Mouse (Mus musculus): ENCODE data around the gene Ttc21a.

The Ttc21a gene

GRCm38 (mm10) chr9:119937005-119937773, at the start of gene Ttc21a, which contains the start of gene Gorasp1:
Gene Ttc21a (plus strand): TSS chr9:119937606.
Gene Gorasp1 (minus strand): TSS chr9:119937565.
- peak; percentile 80 for DNase-seq (ENCODE audit: low spot score)

- DNase-seq (ENCODE audit: low spot score) = no peak
These were observed 48.6 kb upstream of the Ttc21a start for GRCm38 (mm10) chr9:119888843-119889246.

DNA sequence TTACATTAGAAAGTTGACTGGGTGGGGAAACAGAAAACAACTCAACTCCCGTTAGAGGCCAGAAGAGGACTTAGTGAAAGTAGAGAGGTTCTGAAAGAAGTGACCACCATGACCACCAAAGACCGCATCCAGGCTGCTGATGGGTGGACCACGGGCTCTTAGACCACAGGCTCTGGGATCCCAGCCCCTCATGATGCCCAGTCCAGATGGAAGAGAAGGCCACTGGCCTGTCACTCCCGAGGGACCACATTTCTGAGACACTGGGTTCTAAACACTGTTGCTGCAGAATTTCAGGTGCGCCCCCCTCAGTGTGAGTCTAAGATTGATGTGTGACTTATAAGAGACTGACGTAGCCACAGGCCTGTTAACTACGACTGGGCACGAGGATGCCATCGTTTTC, 48.0 kb upstream of the Ttc21a start:
- DNase-seq (ENCODE audit: low spot score) = no peak

DNA sequence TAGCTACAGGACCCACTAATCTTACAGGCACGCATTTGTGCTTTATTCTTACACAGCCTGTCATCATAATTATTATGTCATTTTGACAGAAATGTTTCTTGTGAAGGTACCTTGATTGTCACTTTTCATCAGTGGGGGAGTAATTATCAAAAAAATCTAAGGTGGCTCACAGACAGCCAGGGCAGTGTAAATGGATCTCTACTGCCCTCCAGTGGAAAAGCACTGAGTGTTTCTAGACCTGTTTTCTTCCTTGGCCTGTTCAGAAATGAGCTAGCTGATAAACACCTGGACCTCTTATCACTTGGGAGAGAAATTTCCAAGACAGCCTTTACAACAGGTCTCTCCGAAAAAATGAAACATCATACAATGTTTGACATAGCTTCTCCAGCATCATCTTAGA, 46.7 kb upstream of the Ttc21a start:
- no peak for DNase-seq (ENCODE audit: low spot score)

DNA sequence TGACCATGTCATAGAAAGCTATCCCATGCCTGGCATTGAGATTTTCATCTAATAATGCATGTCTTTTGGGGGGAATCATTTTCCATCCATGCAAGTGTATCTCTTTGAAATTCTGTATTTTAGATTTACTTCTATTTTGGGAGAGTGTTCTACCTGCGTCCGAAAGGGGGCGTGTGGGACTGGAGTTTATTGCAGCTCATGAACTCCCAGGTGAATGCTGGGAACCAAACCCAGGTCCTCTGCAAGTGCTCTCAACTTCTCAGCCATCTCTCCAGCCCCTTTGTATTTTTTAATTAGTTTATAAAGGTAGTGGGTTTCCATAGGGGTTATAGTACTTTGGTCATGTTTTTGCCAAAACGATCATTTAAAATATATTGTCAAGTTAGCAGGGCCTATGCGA, 43.5 kb upstream of the Ttc21a start:
- DNase-seq (ENCODE audit: low spot score) = no peak

DNA sequence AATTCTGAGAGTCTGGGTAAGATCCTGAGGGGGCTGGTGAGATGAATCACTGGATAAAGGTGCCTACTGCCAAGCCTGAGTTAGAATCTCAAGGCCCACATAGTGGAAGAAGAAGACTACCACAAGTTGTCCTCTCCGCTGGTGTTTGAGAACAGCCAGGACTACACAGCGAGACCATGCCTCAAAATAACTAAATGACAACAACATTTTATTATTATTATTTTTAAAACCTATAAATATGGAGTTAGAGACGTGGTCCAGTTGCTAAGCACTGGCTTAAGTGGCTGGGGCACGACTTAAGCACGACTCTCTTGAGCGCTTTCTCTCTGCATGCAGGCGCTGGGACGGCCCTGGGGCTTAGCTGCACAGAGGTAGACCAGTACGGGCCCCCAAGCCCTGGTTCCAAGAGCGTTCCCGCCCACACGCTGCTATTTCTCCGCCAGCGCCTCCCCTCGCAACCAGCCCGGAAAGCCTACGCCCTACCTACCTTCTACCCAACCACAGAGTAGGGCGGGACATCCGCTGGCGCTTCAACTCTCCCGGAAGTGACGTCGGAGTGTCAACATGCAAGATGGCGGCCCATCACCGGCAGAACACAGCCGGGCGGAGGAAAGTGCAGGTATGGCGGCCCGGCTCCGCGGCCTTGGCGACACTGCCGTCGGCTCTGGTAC, 42.9 kb upstream of the Ttc21a start, which contains the start of gene Wdr48:
Gene Wdr48 (plus strand): TSS at position 540 of the 671 bp plus-strand sequence.
- DNase-seq (ENCODE audit: low spot score) = peak; percentile 93

GRCm38 (mm10) chr9:119895040-119895721, 42.2 kb upstream of the Ttc21a start:
- DNase-seq (ENCODE audit: low spot score) = no peak

DNA sequence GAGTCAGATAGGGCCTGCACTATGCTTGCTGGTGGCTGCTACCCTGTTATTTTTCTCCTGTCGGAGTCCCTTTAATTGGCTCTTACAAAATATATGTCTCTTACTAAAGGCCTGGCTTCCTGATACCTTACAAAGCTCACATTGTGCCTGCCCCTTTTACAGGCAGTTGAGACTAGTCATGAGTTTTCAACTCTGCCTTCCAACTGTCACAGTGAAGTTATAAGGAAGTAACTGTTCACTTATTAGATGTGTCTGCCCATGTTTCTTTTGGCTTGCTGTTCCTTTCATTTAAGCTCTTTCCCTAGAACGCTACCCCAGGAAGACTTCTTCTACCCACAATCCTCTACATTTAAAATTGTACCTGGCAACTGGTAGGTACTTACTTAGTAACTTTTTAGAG, 38.0 kb upstream of the Ttc21a start:
- DNase-seq (ENCODE audit: low spot score) = no peak

- no peak for DNase-seq (ENCODE audit: low spot score)
These were observed 34.8 kb upstream of the Ttc21a start for GRCm38 (mm10) chr9:119902410-119903151.

GRCm38 (mm10) chr9:119908708-119909107, 28.7 kb upstream of the Ttc21a start:
- DNase-seq (ENCODE audit: low spot score) = no peak

- no peak for DNase-seq (ENCODE audit: low spot score)
These were observed 27.5 kb upstream of the Ttc21a start for GRCm38 (mm10) chr9:119909931-119910330.

DNA sequence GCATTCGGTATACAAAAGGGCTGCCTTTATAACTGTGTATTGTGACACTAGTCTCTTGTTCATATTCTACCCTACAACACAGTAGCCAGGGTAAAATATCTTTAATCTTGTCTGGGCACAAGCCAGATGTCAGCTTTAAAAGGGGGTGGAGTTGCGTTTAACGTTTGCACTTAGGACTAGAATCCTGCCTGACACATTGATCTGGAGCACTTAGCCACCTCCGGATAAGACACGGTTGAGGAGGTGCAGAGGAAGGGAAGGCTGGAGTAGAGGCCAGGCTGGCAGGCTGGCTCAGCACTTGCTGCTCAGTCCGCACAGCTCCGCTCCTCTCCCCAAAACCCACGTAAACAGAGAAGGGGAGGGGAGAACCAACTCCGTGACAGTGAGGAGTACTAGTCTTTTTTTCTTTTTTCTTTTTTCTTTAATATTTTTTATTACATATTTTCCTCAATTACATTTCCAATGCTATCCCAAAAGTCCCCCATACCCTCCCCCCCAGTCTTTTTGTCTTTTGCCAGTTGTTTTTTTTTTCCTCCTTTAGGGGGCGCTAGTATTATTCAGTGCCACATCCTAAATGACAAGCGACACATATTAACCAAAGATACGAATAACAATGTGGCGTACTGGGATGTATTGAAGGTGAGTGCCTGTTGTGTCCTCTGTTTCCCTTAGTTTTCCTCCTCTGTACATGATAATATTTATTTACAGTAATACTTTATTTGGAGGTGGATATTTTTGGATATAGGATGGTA, 24.1 kb upstream of the Ttc21a start:
- no peak for DNase-seq (ENCODE audit: low spot score)

DNA sequence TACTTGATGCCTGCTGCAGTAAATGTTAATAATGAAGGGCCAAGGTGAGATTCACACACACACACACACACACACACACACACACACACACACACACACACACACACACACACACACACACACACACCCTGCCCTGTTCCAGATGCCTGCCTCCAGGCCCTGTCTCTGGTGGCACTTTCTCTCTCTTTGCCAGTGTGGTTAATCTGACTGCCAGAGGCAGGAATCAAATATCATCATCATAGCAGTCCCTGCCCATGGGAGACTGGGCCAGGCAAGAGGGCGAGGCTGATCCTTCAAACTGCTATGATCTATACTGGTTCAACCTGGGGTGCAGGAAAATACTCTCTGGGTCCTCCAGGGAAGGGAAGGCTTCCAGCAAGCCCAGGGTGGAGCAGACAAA, 17.5 kb upstream of the Ttc21a start:
- DNase-seq (ENCODE audit: low spot score) = no peak

- no peak for DNase-seq (ENCODE audit: low spot score)
These were observed 13.9 kb upstream of the Ttc21a start for GRCm38 (mm10) chr9:119923462-119923861.

DNA sequence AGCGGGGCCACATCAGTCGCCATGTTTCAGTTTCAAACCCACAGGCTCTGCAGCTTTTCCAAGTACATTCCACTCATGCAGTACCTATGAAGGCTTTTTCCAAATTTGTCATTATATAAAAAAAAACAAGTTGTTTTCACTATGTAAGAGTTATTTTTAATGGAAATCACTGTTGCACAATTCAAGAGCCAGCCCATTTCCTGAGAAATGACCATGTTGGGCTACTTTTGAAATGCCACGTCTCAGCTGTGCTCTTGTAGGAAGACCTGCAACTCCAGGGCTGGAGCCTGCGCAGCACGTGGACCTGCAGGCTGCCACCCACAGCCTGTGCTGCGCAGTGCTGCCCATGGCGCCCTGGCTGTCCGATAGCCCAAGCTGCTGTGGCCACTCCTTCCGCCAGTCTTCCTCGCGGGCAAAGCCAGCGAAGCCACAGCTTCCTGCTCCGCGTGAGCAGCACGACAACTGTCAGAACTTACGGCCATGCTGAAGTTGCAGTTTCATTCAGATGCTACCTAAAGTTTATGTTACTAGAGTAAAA, 12.2 kb upstream of the Ttc21a start:
- DNase-seq (ENCODE audit: low spot score) = no peak

GRCm38 (mm10) chr9:119925729-119926128, 11.7 kb upstream of the Ttc21a start:
- no peak for DNase-seq (ENCODE audit: low spot score)

DNA sequence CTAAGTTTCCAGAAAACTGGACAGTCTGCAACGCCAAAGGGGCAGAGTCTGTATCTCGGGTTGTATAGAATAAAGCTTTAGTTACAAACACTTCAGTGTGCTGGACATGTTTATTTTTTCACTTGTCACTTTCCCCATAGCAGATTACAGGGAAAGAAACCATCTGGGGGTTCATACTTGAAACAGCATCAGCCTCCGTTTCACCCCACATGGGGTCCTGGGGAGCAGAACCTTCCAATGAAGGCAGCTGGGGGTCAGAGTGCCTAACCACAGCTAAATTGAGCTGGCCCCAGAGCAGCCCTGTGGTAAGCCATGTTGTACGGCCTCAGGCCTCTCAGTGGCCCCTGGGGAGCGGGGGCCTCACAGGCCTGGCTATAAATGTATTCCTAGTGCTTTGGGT, 10.9 kb upstream of the Ttc21a start:
- DNase-seq (ENCODE audit: low spot score) = no peak

GRCm38 (mm10) chr9:119932358-119932757, 5.0 kb upstream of the Ttc21a start:
- DNase-seq (ENCODE audit: low spot score) = no peak

- DNase-seq (ENCODE audit: low spot score) = no peak
These were observed 3.7 kb upstream of the Ttc21a start for GRCm38 (mm10) chr9:119933675-119934074.

- no peak for DNase-seq (ENCODE audit: low spot score)
These were observed 1.1 kb downstream of the Ttc21a start for GRCm38 (mm10) chr9:119938496-119938895.

GRCm38 (mm10) chr9:119939646-119940045, 2.2 kb downstream of the Ttc21a start:
- DNase-seq (ENCODE audit: low spot score) = no peak

All from spleen, adult 12 weeks (tissue).